Mouse (Mus musculus): ENCODE measurements at regions not wholly inside any gene's neighbourhood (a gene's known extent, or its start where the extent isn't known, plus 50 kb on each side); places are given as distances from the start of the nearest gene placed in this dataset.

DNA sequence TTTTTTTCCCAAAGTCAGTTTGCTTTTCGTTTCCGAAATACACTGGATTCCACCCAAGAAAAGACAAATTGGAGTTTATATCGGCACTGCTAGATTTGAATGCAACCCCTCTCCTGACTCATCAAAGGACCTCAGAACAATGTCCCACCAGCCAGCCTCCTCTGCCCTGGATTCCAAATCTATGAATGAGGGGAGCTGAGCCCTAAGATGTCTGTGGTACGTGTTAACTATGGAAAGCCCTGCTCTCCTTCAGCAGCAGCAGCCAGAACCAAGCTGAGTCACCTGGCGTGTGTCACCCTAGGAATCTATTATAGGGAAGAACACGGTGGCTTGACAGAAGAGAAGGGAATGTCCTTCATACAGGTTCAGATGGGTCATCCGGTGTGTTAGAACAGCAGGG, 167.9 kb downstream of the Cdc5l start:
- no peak for TF ChIP-seq GATA1 (IDR thresholded peaks at IDR 0.05; ENCODE audit: borderline replicate concordance, low read length)
- TF ChIP-seq FLI1 (IDR thresholded peaks at IDR 0.05; ENCODE audit: low read length), result no peak

All from megakaryocyte, embryonic 14.5 days (primary cell).